Mouse (Mus musculus) adrenal gland, adult 2 months (tissue): ENCODE results near the gene Myl4. TPM values are rescaled to one million over a fixed set of nuclear protein-coding genes. Genes with fewer than 3 reads are reported as not detected.

ENCODE experiments used
- DNase-seq: peaks from one replicate; pipeline ENCODE4 v3.0.0; 2021
- polyA plus RNA-seq: library from polyadenylated mRNA; depleted of rRNA; stranded (reverse); fragments of >200 nt; gene quantifications from 2 replicates; pipeline ENCODE4 v1.2.3, GENCODE M21; 2012; rRNA removed
- total RNA-seq, 2 experiments: library from RNA; stranded (reverse); gene quantifications; 2 replicates each; pipeline ENCODE4 v1.2.3; 2021

Myl4 gene
- total and polyA plus RNA-seq, 3 experiments, result 0.40 to 3.1 (median 2.2) TPM

DNA sequence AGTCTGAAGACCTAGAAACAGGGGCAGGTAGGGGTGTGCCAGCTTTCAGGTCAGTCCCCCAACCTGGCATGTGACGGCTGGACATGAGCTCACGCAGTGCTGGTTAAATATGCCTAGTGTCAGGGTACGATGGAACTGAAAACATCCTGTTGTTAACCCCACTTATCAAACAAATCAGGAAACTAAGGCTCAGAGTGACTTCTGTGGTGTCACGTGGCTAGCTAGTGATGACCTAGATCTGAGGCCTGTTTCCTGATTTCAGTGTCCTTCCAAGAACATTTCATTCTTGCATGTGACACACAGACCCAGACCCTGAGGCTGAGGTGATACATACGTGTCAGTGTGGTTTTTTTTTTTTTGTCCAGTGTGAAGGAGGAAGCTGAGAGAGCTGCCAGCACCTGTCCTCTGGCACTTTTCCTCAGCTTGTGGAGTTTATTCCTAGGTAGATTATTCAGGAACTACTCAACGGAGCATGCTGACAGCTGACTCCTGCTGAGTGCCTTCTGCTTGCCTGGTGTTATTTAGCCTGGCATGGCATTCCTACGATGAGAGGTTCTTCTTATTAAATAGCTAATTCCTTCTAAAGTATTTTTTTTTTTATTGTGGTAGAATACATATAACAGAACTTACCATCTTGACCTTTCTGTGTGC lies 79.8 kb downstream of the Myl4 start:
- DNase-seq, result no peak

GRCm38 (mm10) chr11:104631306-104631705 lies 80.8 kb downstream of the Myl4 start:
- peak; percentile 64 for DNase-seq

- no peak for DNase-seq
Observed at GRCm38 (mm10) chr11:104637010-104637409, 86.5 kb downstream of the Myl4 start.

GRCm38 (mm10) chr11:104638006-104638405 lies 87.5 kb downstream of the Myl4 start:
- no peak for DNase-seq

- no peak for DNase-seq
Observed at GRCm38 (mm10) chr11:104638906-104639305, 88.4 kb downstream of the Myl4 start.

- DNase-seq, result no peak
Observed at GRCm38 (mm10) chr11:104639634-104640033, 89.2 kb downstream of the Myl4 start.

- no peak for DNase-seq
Observed at GRCm38 (mm10) chr11:104640894-104641293, 90.4 kb downstream of the Myl4 start.

- DNase-seq, result no peak
Observed at GRCm38 (mm10) chr11:104643236-104643635, 92.8 kb downstream of the Myl4 start.

Other genes starting within 250 kb of the Myl4 start
- gene Kansl1, start 81.8 kb upstream of the Myl4 start, total RNA-seq, result 10 to 100 TPM; 45.1 to 53.3 TPM
- gene Kansl1, start 81.8 kb upstream of the Myl4 start, polyA plus RNA-seq, result 128 and 133 TPM in 2 replicates
- gene Cdc27, start within 50 bp of the Myl4 start, total RNA-seq, result 10 to 100 TPM; 69.2 to 76.1 TPM
- 1.9 and 2.2 TPM in 2 replicates for gene Cdc27, start within 50 bp of the Myl4 start, polyA plus RNA-seq
- 10 to 100 TPM in 1 of 2 experiments, 1 to 10 TPM in 1; 4.9 to 11.2 TPM for gene Itgb3, start 57.3 kb downstream of the Myl4 start, total RNA-seq
- 3.3 and 3.7 TPM in 2 replicates for gene Itgb3, start 57.3 kb downstream of the Myl4 start, polyA plus RNA-seq
- under 1 TPM; 0.03 to 0.07 TPM for gene Gm11639, start 135.0 kb downstream of the Myl4 start, total RNA-seq
- gene Gm11639, start 135.0 kb downstream of the Myl4 start, polyA plus RNA-seq, result not detected in 2 replicates